Comparison of ENCODE assay signal across 10 mouse cellular contexts in genomic region chr5:121864330-121864729, GRCm38 (mm10). TPM values are rescaled to one million over a fixed set of nuclear protein-coding genes. Genes with fewer than 3 reads are reported as not detected.
DNase-seq lines count a peak whose midpoint lies in the region; ATAC-seq and TF ChIP-seq lines count a peak whose summit lies in the region.
"Had no signal": no experiment of that assay in that cellular context is flagged by ENCODE, and none has a peak within 500 bp of the region (broad histone marks: within the 10 kb centered on the region; RNA-seq: fewer than 3 reads in every experiment).

No protein-coding gene starts in this region.

- H3K4me1 ChIP-seq in heart, embryonic 13.5 days = peaks cover 6% of the 10 kb centered on the region
- H3K4me1 ChIP-seq in midbrain, embryonic 12.5 days = peaks cover 4% of the 10 kb centered on the region; the same call in 1 of the 2 replicates
- H3K4me1 ChIP-seq in midbrain, embryonic 14.5 days (ENCODE audit: control insufficient read depth, insufficient read depth, low read length) = no peaks in the 10 kb centered on the region
- 0 out of 2 replicates have a peak, but pooled peaks cover 4% of the 10 kb centered on the region for H3K4me1 ChIP-seq in intestine, postnatal 0 days (replicated peaks; ENCODE audit: control insufficient read depth, insufficient read depth, low read length)
- H3K4me1 ChIP-seq: neural tube, embryonic 12.5 days had no signal

- WGBS in heart, embryonic 13.5 days = 10% methylated on average over 8 of the region's 11 CpGs
- 9% methylated on average over 7 of the region's 11 CpGs for WGBS in midbrain, embryonic 12.5 days
- WGBS in midbrain, embryonic 14.5 days = 16% methylated on average over 7 of the region's 11 CpGs
- 23% methylated on average over 8 of the region's 11 CpGs for WGBS in intestine, postnatal 0 days

- ATAC-seq in heart, embryonic 13.5 days (ENCODE audit: extremely low read depth, insufficient number of reproducible peaks, low FRiP score, low TSS enrichment) = no peak
- ATAC-seq in midbrain, embryonic 12.5 days (ENCODE audit: low FRiP score, low read depth) = no peak
- no peak for ATAC-seq in midbrain, embryonic 14.5 days (ENCODE audit: low FRiP score, low TSS enrichment)
- no peak for ATAC-seq in intestine, postnatal 0 days

- H3K27me3 ChIP-seq in heart, embryonic 13.5 days (replicated peaks) = no peaks in the 10 kb centered on the region
- H3K27me3 ChIP-seq in midbrain, embryonic 12.5 days = no peaks in the 10 kb centered on the region
- H3K27me3 ChIP-seq in midbrain, embryonic 14.5 days (ENCODE audit: control insufficient read depth, insufficient read depth, low read length) = no peaks in the 10 kb centered on the region
- H3K27me3 ChIP-seq in intestine, postnatal 0 days (replicated peaks; ENCODE audit: control insufficient read depth, insufficient read depth, low read length) = no peaks in the 10 kb centered on the region
- H3K27me3 ChIP-seq: neural tube, embryonic 12.5 days had no signal

- no peak overlapping the region for H3K27ac ChIP-seq in heart, embryonic 13.5 days (replicated peaks)
- H3K27ac ChIP-seq in midbrain, embryonic 12.5 days (replicated peaks) = no peak overlapping the region
- H3K27ac ChIP-seq in midbrain, embryonic 14.5 days (replicated peaks; ENCODE audit: low read depth, low read length) = no peak overlapping the region
- no peak overlapping the region for H3K27ac ChIP-seq in intestine, postnatal 0 days (ENCODE audit: low read depth, low read length)
- H3K27ac ChIP-seq: macrophage; neural tube, embryonic 12.5 days had no signal

- peaks cover 18% of the 10 kb centered on the region for H3K36me3 ChIP-seq in heart, embryonic 13.5 days
- H3K36me3 ChIP-seq in midbrain, embryonic 12.5 days = peaks cover 39% of the 10 kb centered on the region
- H3K36me3 ChIP-seq in midbrain, embryonic 14.5 days (ENCODE audit: control insufficient read depth, insufficient read depth, low read length) = peaks cover 46% of the 10 kb centered on the region
- H3K36me3 ChIP-seq in intestine, postnatal 0 days (ENCODE audit: control insufficient read depth, insufficient read depth) = no peaks in the 10 kb centered on the region

- no peak overlapping the region for H3K4me3 ChIP-seq in heart, embryonic 13.5 days
- no peak overlapping the region for H3K4me3 ChIP-seq in midbrain, embryonic 12.5 days
- no peak overlapping the region for H3K4me3 ChIP-seq in midbrain, embryonic 14.5 days (replicated peaks; ENCODE audit: low read depth, low read length)
- H3K4me3 ChIP-seq in intestine, postnatal 0 days (ENCODE audit: low read depth, low read length) = no peak overlapping the region
- H3K4me3 ChIP-seq: neural tube, embryonic 12.5 days had no signal

- H3K4me2 ChIP-seq in heart, embryonic 13.5 days = peak overlapping the region; percentile 54
- H3K4me2 ChIP-seq in midbrain, embryonic 12.5 days (replicated peaks) = 0 out of 2 replicates have a peak overlapping the region, but pooled peaks have one; percentile 17
- no peak overlapping the region for H3K4me2 ChIP-seq in midbrain, embryonic 14.5 days (ENCODE audit: low read length)
- peak overlapping the region; percentile 48 for H3K4me2 ChIP-seq in intestine, postnatal 0 days (replicated peaks; ENCODE audit: low read depth)
- H3K4me2 ChIP-seq: neural tube, embryonic 12.5 days had no signal

- no peak overlapping the region for H3K9ac ChIP-seq in heart, embryonic 13.5 days
- H3K9ac ChIP-seq in midbrain, embryonic 12.5 days (replicated peaks) = no peak overlapping the region
- H3K9ac ChIP-seq in midbrain, embryonic 14.5 days (replicated peaks; ENCODE audit: low read length) = no peak overlapping the region
- H3K9ac ChIP-seq in intestine, postnatal 0 days (ENCODE audit: low read depth, low read length) = 0 out of 2 replicates have a peak overlapping the region, but pooled peaks have one; percentile 7
- H3K9ac ChIP-seq: neural tube, embryonic 12.5 days had no signal

- peaks cover 5% of the 10 kb centered on the region for H3K9me3 ChIP-seq in heart, embryonic 13.5 days
- peaks cover 7% of the 10 kb centered on the region; the same call in 1 of the 2 replicates for H3K9me3 ChIP-seq in midbrain, embryonic 12.5 days
- H3K9me3 ChIP-seq in midbrain, embryonic 14.5 days (ENCODE audit: control insufficient read depth, low read length) = peaks cover 9% of the 10 kb centered on the region
- no peaks in the 10 kb centered on the region for H3K9me3 ChIP-seq in intestine, postnatal 0 days (ENCODE audit: control insufficient read depth)

- TF ChIP-seq CTCF in intestine, postnatal 0 days (IDR thresholded peaks at IDR 0.05; ENCODE audit: low read depth) = no peak

- no peak for DNase-seq in heart, adult 18-20 months
- DNase-seq in midbrain, embryonic 14.5 days = no peak
- DNase-seq in natural killer cell, adult 2 months (ENCODE audit: low spot score in 2 of 2) = no peak
- no peak for DNase-seq in kidney, postnatal 25 days
- DNase-seq: kidney, adult 2 months had no signal

RNA-seq across cellular contexts. Expression of gene Pheta1, which starts 15.5 kb away (rescaled TPM):
- polyA plus RNA-seq in heart, embryonic 13.5 days (2015; fragmentation: Nextera tagmentation; extraction: Ambion mirVana) = 14.9 and 17.2 TPM in 2 replicates
- total RNA-seq in heart, adult 18-20 months (2021) = 1 to 10 TPM; 6.4 to 8.3 TPM
- 53.0 and 53.5 TPM in 2 replicates for polyA plus RNA-seq in midbrain, embryonic 12.5 days (2016; fragmentation: Nextera tagmentation; extraction: Ambion mirVana)
- polyA plus RNA-seq in midbrain, embryonic 14.5 days (2014; fragmentation: Nextera tagmentation; extraction: Ambion mirVana) = 36.8 and 40.1 TPM in 2 replicates
- polyA plus RNA-seq in intestine, postnatal 0 days (2015; fragmentation: Nextera tagmentation; extraction: Ambion mirVana) = 65.0 and 66.5 TPM in 2 replicates

RNA-seq across cellular contexts. Expression of gene Sh2b3, which starts 26.9 kb away (rescaled TPM):
- polyA plus RNA-seq in heart, embryonic 13.5 days (2015; fragmentation: Nextera tagmentation; extraction: Ambion mirVana) = 13.3 and 14.7 TPM in 2 replicates
- total RNA-seq in heart, adult 18-20 months (2021) = 10 to 100 TPM; 21.3 to 21.6 TPM
- 8.8 and 9.0 TPM in 2 replicates for polyA plus RNA-seq in midbrain, embryonic 12.5 days (2016; fragmentation: Nextera tagmentation; extraction: Ambion mirVana)
- polyA plus RNA-seq in midbrain, embryonic 14.5 days (2014; fragmentation: Nextera tagmentation; extraction: Ambion mirVana) = 6.1 and 7.8 TPM in 2 replicates
- 11.8 and 12.2 TPM in 2 replicates for polyA plus RNA-seq in intestine, postnatal 0 days (2015; fragmentation: Nextera tagmentation; extraction: Ambion mirVana)
